Mouse (Mus musculus) monocyte, adult 2 months (primary cell): ENCODE measurements around the gene Trpm2.

ENCODE experiments used
- DNase-seq, 2 experiments: peaks; one replicate each; pipeline ENCODE4 v3.0.0; 2022; ENCODE audit warnings: low spot score in 2 of 2, low read depth in 1 of 2

Gene Trpm2

GRCm38 (mm10) chr10:77902894-77903715 lies 67.3 kb downstream of the Trpm2 start:
- DNase-seq = no peak

- DNase-seq = no peak
These were observed 68.0 kb downstream of the Trpm2 start, which contains the start of gene Lrrc3 for GRCm38 (mm10) chr10:77902211-77902893. Gene Lrrc3, minus strand, starts transcription at chr10:77902536.

GRCm38 (mm10) chr10:77901871-77902210 lies 68.5 kb downstream of the Trpm2 start:
- DNase-seq = no peak

- no peak for DNase-seq
These were observed 69.2 kb downstream of the Trpm2 start for GRCm38 (mm10) chr10:77900903-77901818.

- DNase-seq = no peak
These were observed 70.2 kb downstream of the Trpm2 start for GRCm38 (mm10) chr10:77900126-77900525.

GRCm38 (mm10) chr10:77895562-77895961 lies 74.8 kb downstream of the Trpm2 start:
- DNase-seq = no peak

- no peak for DNase-seq
These were observed 79.3 kb downstream of the Trpm2 start for GRCm38 (mm10) chr10:77890987-77891565.

- DNase-seq = no peak
These were observed 84.2 kb downstream of the Trpm2 start for GRCm38 (mm10) chr10:77886007-77886747.

GRCm38 (mm10) chr10:77882553-77882952 lies 87.8 kb downstream of the Trpm2 start:
- DNase-seq = no peak

GRCm38 (mm10) chr10:77880305-77880704 lies 90.1 kb downstream of the Trpm2 start:
- no peak for DNase-seq

- no peak for DNase-seq
These were observed 91.4 kb downstream of the Trpm2 start for GRCm38 (mm10) chr10:77878985-77879384.

- DNase-seq = no peak
These were observed 100.7 kb downstream of the Trpm2 start for GRCm38 (mm10) chr10:77869651-77870050.

- DNase-seq = no peak
These were observed 102.8 kb downstream of the Trpm2 start for GRCm38 (mm10) chr10:77867546-77867945.

GRCm38 (mm10) chr10:77864762-77865143 lies 105.6 kb downstream of the Trpm2 start:
- no peak for DNase-seq

GRCm38 (mm10) chr10:77864067-77864761 lies 106.1 kb downstream of the Trpm2 start:
- no peak for DNase-seq

- no peak for DNase-seq
These were observed 108.7 kb downstream of the Trpm2 start, which contains the start of gene Gm3285 for GRCm38 (mm10) chr10:77861675-77862074. Gene Gm3285, plus strand, starts transcription at chr10:77861975.
